Mouse (Mus musculus): ENCODE results near the gene Zglp1.

GRCm38 (mm10) chr9:21093423-21093822 lies 26.5 kb upstream of the Zglp1 start:
- TF ChIP-seq CTCF (IDR thresholded peaks at IDR 0.05; ENCODE audit: low read depth) (no peak), EP300 (IDR thresholded peaks at IDR 0.05; ENCODE audit: low read depth) (no peak)
